Mouse (Mus musculus) C2C12 (cell line): ENCODE results near the gene Tnrc6c. TPM values are rescaled to one million over a fixed set of nuclear protein-coding genes. Genes with fewer than 3 reads are reported as not detected.

Experiments
- H3K27me3 ChIP-seq: one replicate; pipeline ENCODE4 v1.6.1; 2011; ENCODE audit not compliant: control insufficient read depth, insufficient read depth, insufficient read length
- H3K36me3 ChIP-seq: one replicate; pipeline ENCODE4 v1.6.1; 2011; ENCODE audit not compliant: control insufficient read depth, insufficient read depth
- H3K4me3 ChIP-seq: one replicate; pipeline ENCODE4 v1.5.1; 2011; ENCODE audit warnings: mild to moderate bottlenecking, control low read depth; ENCODE audit not compliant: poor library complexity, insufficient read depth, severe bottlenecking
- H3K79me2 ChIP-seq: one replicate; pipeline ENCODE4 v1.6.1; 2011; ENCODE audit not compliant: control insufficient read depth, insufficient read depth
- H3K79me3 ChIP-seq: one replicate; pipeline ENCODE4 v1.6.1; 2011; ENCODE audit warnings: low read depth, control low read depth
- H3ac ChIP-seq: one replicate; pipeline ENCODE3; 2011; ENCODE audit warnings: low read depth; ENCODE audit not compliant: control insufficient read depth, insufficient read length
- CEBPB ChIP-seq: IDR thresholded peaks from one replicate; pipeline ENCODE4 v1.6.1; 2011; ENCODE audit warnings: low read depth, mild to moderate bottlenecking, control low read depth, moderate library complexity
- CTCF ChIP-seq: IDR thresholded peaks from one replicate; pipeline ENCODE4 v1.5.1; 2011; ENCODE audit not compliant: control insufficient read depth, insufficient read depth, insufficient read length
- FOSL1 ChIP-seq: IDR thresholded peaks from one replicate; pipeline ENCODE4 v1.8.0; 2011; ENCODE audit warnings: mild to moderate bottlenecking, low read length; ENCODE audit not compliant: poor library complexity, insufficient read depth, severe bottlenecking
- MAX ChIP-seq: IDR thresholded peaks from one replicate; pipeline ENCODE4 v1.6.1; 2011; ENCODE audit warnings: mild to moderate bottlenecking, control low read depth
- MYOD1 ChIP-seq: IDR thresholded peaks from one replicate; pipeline ENCODE4 v1.6.1; 2011; ENCODE audit warnings: low read depth; ENCODE audit not compliant: control insufficient read depth, insufficient read length
- MYOG ChIP-seq: IDR thresholded peaks from one replicate; pipeline ENCODE4 v1.6.1; 2011; ENCODE audit not compliant: control insufficient read depth, insufficient read length; ENCODE audit errors: extremely low read depth
- USF1 ChIP-seq: IDR thresholded peaks from one replicate; pipeline ENCODE4 v1.6.1; 2011; ENCODE audit warnings: low read depth, mild to moderate bottlenecking, control low read depth, moderate library complexity
- polyA plus RNA-seq: library from polyadenylated mRNA; unstranded; fragments of >200 nt; fragmentation: generic; extraction: Trizol; gene quantifications from one replicate; pipeline ENCODE4 v1.2.1, GENCODE M21; 2012; ENCODE audit warnings: missing spikeins

Gene Tnrc6c
- polyA plus RNA-seq, 1 experiment: 6.3 TPM

DNA sequence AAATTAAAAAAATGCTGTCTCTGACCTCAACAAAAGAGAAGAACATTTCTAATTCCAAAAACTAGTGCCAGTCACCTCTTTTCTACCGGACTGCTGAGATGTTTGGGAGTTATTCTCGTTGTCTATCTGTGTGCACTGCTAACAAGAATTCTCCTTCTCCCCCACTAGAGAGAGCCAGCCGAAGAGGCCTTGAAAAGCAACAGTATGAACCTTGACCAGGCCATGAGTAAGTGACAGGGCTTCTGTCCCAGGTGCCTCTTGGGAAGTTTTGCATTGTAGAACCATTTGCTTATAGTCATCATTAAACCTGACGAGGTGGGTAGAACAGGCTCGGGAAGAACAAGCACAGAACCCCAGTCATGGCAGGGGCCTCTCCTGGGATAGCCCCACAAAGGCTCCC, 84.0 kb downstream of the Tnrc6c start:
- no peaks in the 10 kb centered on the region for H3K79me3 ChIP-seq
- no peak overlapping the region for H3ac ChIP-seq
- no peak for TF ChIP-seq CEBPB
- TF ChIP-seq MYOG: no peak
- no peak for TF ChIP-seq MYOD1
- no peak for TF ChIP-seq CTCF
- no peaks in the 10 kb centered on the region for H3K79me2 ChIP-seq
- no peaks in the 10 kb centered on the region for H3K27me3 ChIP-seq
- H3K36me3 ChIP-seq: peaks cover 28% of the 10 kb centered on the region
- H3K4me3 ChIP-seq: no peak overlapping the region

DNA sequence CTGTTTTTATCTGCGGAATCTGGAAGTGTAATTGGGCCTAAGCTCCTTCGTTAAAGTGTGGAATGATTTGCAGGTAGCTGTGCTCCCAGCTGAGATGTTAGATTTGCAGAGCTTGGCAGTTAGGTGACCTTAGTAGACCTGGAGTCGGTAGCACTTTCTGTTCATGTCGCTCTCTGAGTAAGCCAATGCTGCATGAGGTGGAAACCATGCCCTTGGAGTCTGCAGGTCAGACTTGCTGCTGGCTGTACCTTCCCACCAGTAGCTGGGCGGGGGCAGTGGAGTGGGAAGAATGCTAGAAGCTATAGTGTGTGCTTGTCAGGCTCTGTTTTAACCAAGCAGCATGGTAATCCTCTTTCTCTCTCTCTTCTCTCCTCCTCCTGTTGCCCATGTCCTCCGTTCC, 87.0 kb downstream of the Tnrc6c start:
- H3ac ChIP-seq: no peak overlapping the region
- H3K79me3 ChIP-seq: no peaks in the 10 kb centered on the region
- H3K4me3 ChIP-seq: no peak overlapping the region
- no peaks in the 10 kb centered on the region for H3K79me2 ChIP-seq
- H3K36me3 ChIP-seq: peaks cover 31% of the 10 kb centered on the region
- TF ChIP-seq USF1 (no peak), CEBPB (no peak), FOSL1 (no peak), MYOG (no peak), CTCF (no peak), MAX (no peak), MYOD1 (no peak)
- H3K27me3 ChIP-seq: no peaks in the 10 kb centered on the region

DNA sequence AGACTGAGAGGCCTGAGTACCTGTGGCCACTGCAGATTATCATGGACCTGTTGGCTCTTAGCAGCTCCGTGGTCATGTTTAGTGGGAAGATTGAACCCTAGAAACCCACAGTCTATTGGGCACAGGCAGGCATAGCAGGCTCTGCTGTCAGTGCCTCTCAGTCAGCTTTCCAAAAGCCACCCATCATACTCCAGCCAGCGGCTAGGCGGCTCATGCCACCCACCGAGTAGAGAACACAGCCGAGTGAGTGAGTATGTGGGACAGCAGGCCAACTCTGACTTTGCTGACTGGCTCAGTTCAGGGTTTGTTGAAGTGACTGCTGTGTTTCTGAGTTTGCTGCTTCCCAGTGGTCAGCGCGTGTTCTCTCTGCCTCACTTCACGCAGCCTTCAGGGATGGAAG, 88.2 kb downstream of the Tnrc6c start:
- Histone ChIP-seq H3K4me3 (no peak overlapping the region), H3K79me3 (no peaks in the 10 kb centered on the region), H3K27me3 (no peaks in the 10 kb centered on the region), H3ac (no peak overlapping the region), H3K79me2 (no peaks in the 10 kb centered on the region), H3K36me3 (peaks cover 35% of the 10 kb centered on the region)
- TF ChIP-seq CTCF: no peak
- no peak for TF ChIP-seq MYOG
- TF ChIP-seq MAX: no peak
- no peak for TF ChIP-seq MYOD1
- no peak for TF ChIP-seq USF1
- TF ChIP-seq FOSL1: no peak
- no peak for TF ChIP-seq CEBPB

DNA sequence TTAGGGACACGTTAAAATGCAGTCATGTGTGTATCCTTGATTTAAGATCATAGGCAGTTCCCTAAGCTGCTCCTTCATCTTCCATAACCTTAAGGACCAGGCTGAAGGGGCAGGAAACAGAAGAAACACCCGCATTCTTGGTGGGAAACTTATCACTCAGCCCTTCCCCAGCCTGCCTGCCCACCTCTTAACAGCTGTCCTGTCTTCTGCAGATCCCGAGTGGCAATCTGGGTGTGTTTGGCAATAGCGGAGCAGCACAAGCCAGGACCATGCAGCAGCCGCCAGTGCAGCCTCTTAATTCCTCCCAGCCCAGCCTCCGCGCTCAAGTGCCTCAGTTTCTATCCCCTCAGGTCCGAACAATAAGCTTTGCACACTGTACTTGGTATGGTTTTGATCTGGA, 88.6 kb downstream of the Tnrc6c start:
- Histone ChIP-seq H3ac (no peak overlapping the region), H3K79me3 (no peaks in the 10 kb centered on the region), H3K36me3 (peaks cover 38% of the 10 kb centered on the region), H3K27me3 (no peaks in the 10 kb centered on the region), H3K79me2 (no peaks in the 10 kb centered on the region), H3K4me3 (no peak overlapping the region)
- no peak for TF ChIP-seq CEBPB
- TF ChIP-seq MAX: no peak
- TF ChIP-seq MYOG: no peak
- no peak for TF ChIP-seq USF1
- TF ChIP-seq FOSL1: no peak
- TF ChIP-seq CTCF: no peak
- TF ChIP-seq MYOD1: no peak

DNA sequence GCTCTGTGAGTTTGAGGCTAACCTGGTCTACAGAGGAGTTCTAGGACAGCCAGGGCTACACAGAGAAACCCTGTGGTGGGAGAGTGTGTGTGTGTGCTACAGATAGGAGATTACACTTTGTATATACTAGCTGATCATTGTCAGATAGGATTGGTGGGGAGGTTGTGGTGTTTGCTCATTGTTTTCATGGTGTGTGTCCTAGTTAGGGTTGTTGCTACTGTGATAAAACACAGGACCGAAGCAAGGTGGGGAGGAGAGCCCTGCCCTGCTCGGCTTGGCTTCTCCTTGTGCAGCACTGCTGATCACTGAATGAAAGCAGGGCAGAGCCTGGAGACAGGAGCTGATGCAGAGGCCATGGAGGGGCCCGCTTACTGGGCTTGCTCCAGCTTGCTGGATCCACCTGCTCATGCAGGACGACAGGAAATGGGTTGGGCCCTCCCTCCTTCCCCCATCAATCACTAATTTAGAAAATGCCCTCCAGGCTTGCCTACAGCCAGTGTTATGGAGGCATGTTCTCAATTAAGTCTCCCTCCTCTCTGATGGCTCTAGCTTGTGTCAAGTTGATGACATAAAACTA, 89.5 kb downstream of the Tnrc6c start:
- no peak overlapping the region for H3ac ChIP-seq
- H3K27me3 ChIP-seq: no peaks in the 10 kb centered on the region
- H3K79me3 ChIP-seq: no peaks in the 10 kb centered on the region
- no peak overlapping the region for H3K4me3 ChIP-seq
- H3K36me3 ChIP-seq: peaks cover 41% of the 10 kb centered on the region
- no peaks in the 10 kb centered on the region for H3K79me2 ChIP-seq
- no peak for TF ChIP-seq USF1

DNA sequence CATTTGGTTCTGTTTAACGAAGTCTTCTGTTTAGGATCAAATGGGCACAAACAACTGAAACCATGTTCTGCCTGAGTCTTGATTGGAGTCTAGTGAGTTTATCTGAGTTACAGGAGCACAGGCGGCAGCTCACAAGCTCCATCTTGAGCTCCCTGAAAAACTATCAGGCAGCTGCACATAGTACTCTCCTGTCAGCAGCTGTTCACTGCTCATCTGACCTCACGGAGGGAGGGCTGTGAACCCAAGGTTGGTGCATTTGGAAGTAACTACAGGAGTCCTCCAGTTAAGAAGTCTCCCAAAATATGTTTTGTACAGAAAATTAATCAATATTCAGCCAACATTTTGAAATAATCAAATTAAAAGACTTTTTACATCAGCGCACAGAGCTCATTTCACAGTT, 94.5 kb downstream of the Tnrc6c start:
- Histone ChIP-seq H3ac (no peak overlapping the region), H3K27me3 (no peaks in the 10 kb centered on the region), H3K79me3 (no peaks in the 10 kb centered on the region), H3K4me3 (no peak overlapping the region), H3K36me3 (peaks cover 41% of the 10 kb centered on the region), H3K79me2 (no peaks in the 10 kb centered on the region)
- TF ChIP-seq MYOD1 (no peak), MAX (no peak), USF1 (no peak), FOSL1 (no peak), CEBPB (no peak), MYOG (no peak), CTCF (no peak)
